Mouse (Mus musculus): ENCODE measurements at regions not wholly inside any gene's neighbourhood (a gene's known extent, or its start where the extent isn't known, plus 50 kb on each side); places are given as distances from the start of the nearest gene placed in this dataset.

DNA sequence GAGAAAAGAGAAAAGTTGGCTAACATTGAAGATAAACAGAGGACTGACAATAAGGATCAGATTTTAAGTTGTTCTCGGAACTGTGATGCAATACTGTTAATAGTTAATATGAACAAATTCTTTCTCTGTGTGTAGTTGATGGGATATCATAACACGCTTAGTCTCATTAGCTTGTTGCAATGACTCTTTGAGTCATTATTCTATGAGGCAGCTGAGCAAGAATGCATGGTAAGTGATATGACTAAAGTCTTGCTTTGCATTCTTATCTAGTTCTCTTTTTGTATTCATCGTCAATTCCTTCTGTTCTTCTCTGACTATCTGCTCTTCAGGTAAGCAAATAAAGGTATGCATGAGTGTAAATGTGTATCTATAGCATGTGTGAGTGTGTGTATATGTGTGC, 159.3 kb downstream of the Trim52 start:
- no peaks in the 10 kb centered on the region for H3K9me3 ChIP-seq (replicated peaks)
- 93% methylated on average over 3 of the region's 3 CpGs for WGBS
- H3K27me3 ChIP-seq, result no peaks in the 10 kb centered on the region
- no peak overlapping the region for H3K9ac ChIP-seq
- no peak for ATAC-seq
- H3K27ac ChIP-seq, result no peak overlapping the region
- no peaks in the 10 kb centered on the region for H3K4me1 ChIP-seq
- H3K4me3 ChIP-seq, result no peak overlapping the region
- H3K4me2 ChIP-seq, result no peak overlapping the region
- H3K36me3 ChIP-seq (ENCODE audit: poor library complexity, severe bottlenecking), result no peaks in the 10 kb centered on the region

- no peaks in the 10 kb centered on the region for H3K36me3 ChIP-seq (ENCODE audit: poor library complexity, severe bottlenecking)
- no peaks in the 10 kb centered on the region for H3K4me1 ChIP-seq
- H3K27ac ChIP-seq, result no peak overlapping the region
- H3K9me3 ChIP-seq (replicated peaks), result no peaks in the 10 kb centered on the region
- no peaks in the 10 kb centered on the region for H3K27me3 ChIP-seq
- ATAC-seq, result no peak
- H3K9ac ChIP-seq, result no peak overlapping the region
- no peak overlapping the region for H3K4me2 ChIP-seq
- H3K4me3 ChIP-seq, result no peak overlapping the region
- WGBS, result 87% methylated on average over 12 of the region's 12 CpGs
These were observed 161.9 kb downstream of the Trim52 start for GRCm38 (mm10) chr14:106267679-106268561.

GRCm38 (mm10) chr14:106269680-106270079, 163.7 kb downstream of the Trim52 start:
- no peak overlapping the region for H3K9ac ChIP-seq
- H3K4me3 ChIP-seq, result no peak overlapping the region
- 78% methylated on average over 6 of the region's 6 CpGs for WGBS
- H3K27ac ChIP-seq, result no peak overlapping the region
- no peak overlapping the region for H3K4me2 ChIP-seq
- H3K36me3 ChIP-seq (ENCODE audit: poor library complexity, severe bottlenecking), result no peaks in the 10 kb centered on the region
- H3K4me1 ChIP-seq, result no peaks in the 10 kb centered on the region
- no peaks in the 10 kb centered on the region for H3K9me3 ChIP-seq (replicated peaks)
- ATAC-seq, result no peak
- no peaks in the 10 kb centered on the region for H3K27me3 ChIP-seq

DNA sequence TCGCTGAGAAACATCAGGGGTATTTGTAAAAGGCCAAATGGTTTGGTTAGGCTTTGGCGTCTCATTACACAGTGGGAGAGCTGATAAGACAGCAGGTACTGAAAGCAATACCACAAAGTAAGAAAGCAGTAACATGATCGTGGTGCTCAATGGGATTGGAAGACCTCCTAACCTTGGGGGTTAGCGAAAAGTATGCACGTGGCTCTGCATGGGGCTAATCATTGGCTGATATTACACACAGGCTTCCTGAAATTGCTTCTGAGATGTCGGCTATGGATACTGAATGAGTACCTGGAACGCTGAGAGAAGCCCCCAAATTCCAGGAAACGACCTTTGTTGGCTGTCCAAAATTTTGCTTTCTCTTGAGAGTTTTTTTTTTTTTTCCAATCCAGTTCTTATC, 207.6 kb downstream of the Trim52 start:
- H3K9me3 ChIP-seq (replicated peaks), result no peaks in the 10 kb centered on the region
- H3K27me3 ChIP-seq, result no peaks in the 10 kb centered on the region
- 54% methylated on average over 8 of the region's 8 CpGs for WGBS
- H3K4me1 ChIP-seq, result no peaks in the 10 kb centered on the region
- ATAC-seq, result no peak
- no peak overlapping the region for H3K9ac ChIP-seq
- no peak overlapping the region for H3K4me3 ChIP-seq
- no peak overlapping the region for H3K27ac ChIP-seq
- H3K4me2 ChIP-seq, result no peak overlapping the region
- H3K36me3 ChIP-seq (ENCODE audit: poor library complexity, severe bottlenecking), result no peaks in the 10 kb centered on the region

- no peaks in the 10 kb centered on the region for H3K27me3 ChIP-seq
- no peak overlapping the region for H3K4me3 ChIP-seq
- WGBS, result 53% methylated on average over 9 of the region's 9 CpGs
- ATAC-seq, result no peak
- no peaks in the 10 kb centered on the region for H3K9me3 ChIP-seq (replicated peaks)
- H3K27ac ChIP-seq, result no peak overlapping the region
- no peak overlapping the region for H3K4me2 ChIP-seq
- H3K9ac ChIP-seq, result no peak overlapping the region
- H3K36me3 ChIP-seq (ENCODE audit: poor library complexity, severe bottlenecking), result no peaks in the 10 kb centered on the region
- no peaks in the 10 kb centered on the region for H3K4me1 ChIP-seq
These were observed 208.1 kb downstream of the Trim52 start for GRCm38 (mm10) chr14:106314079-106314551.

- Histone ChIP-seq H3K4me2 (no peak overlapping the region), H3K27ac (no peak overlapping the region), H3K27me3 (no peaks in the 10 kb centered on the region), H3K9me3 (replicated peaks) (no peaks in the 10 kb centered on the region), H3K4me1 (no peaks in the 10 kb centered on the region), H3K36me3 (ENCODE audit: poor library complexity, severe bottlenecking) (no peaks in the 10 kb centered on the region), H3K4me3 (no peak overlapping the region), H3K9ac (no peak overlapping the region)
- no peak for ATAC-seq
- WGBS, result 84% methylated on average over 5 of the region's 5 CpGs
These were observed 212.8 kb downstream of the Trim52 start for GRCm38 (mm10) chr14:106318767-106319166.

DNA sequence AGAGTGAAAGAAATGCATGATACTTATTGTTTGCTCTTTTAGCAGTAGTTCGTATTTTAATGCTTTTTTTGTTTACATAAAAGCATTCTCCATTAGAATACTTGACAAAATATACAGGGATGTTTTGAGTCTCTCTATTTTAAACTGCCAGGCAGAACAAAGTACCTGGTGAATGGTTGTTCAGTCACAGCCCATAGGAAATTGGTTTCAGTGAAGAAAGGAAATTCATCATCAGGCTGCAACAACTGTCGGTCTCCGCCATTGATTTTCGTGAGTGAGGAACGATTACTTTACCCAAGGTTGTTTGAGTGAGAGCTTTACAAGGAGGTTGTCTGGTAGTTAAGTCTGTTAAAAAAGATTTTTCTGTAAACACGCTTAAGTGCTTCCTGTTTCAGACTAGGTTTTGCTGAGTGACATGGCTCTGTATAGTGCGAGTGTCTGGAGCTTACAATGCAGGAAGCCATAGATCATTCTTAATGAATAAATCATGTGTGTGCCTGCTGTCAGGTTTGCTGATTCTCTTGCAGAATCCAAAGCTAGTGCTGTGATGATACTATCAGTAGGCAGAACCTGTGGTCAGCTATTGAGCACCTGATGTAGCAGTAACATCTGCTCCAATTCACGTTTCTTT, 221.8 kb downstream of the Trim52 start:
- Histone ChIP-seq H3K4me1 (no peaks in the 10 kb centered on the region), H3K4me3 (no peak overlapping the region), H3K27me3 (no peaks in the 10 kb centered on the region), H3K27ac (no peak overlapping the region), H3K9me3 (replicated peaks) (no peaks in the 10 kb centered on the region), H3K9ac (no peak overlapping the region), H3K36me3 (ENCODE audit: poor library complexity, severe bottlenecking) (no peaks in the 10 kb centered on the region), H3K4me2 (no peak overlapping the region)
- WGBS, result 84% methylated on average over 8 of the region's 8 CpGs
- ATAC-seq, result no peak

DNA sequence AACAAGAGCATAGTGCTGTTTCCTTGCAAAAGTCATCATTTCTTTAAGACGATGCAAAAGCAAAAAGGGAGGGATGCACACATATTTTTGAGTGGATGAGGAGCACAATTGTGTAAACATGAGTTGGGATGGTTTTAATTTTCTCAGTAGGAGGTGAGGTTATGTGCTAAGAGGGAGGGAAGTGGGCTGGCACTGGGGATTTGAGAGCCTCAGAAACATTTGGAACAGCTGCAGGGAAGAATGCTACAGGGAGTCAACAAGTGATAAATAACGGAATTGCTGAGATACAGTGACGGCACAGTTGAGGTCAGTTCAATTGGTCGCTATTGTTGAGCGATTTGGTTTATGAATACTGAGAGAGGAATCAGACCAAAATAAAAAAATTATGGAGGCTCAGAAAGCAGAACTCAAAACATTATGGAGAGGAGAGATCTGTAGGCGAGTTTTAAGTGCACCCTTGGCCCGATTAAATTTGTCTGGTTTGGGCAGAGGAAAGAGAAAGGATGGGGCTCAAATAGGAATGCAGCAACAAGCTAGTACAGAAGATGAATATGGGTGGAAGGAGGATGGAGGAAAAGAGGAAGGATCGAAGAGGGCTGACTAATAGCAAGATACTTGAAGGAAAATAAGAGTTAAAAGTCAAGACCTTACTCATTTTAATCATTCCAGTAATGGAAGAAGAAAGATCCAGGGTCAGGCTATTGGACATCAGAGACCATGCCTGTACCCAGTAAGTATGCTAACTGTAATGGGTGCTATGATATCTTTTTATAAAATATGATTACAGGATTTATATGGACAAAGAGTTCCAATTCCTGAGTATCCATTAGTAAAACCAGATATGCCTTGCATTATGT, 259.0 kb downstream of the Trim52 start:
- Histone ChIP-seq H3K4me2 (no peak overlapping the region), H3K36me3 (ENCODE audit: poor library complexity, severe bottlenecking) (no peaks in the 10 kb centered on the region), H3K9me3 (replicated peaks) (no peaks in the 10 kb centered on the region), H3K9ac (no peak overlapping the region), H3K4me3 (no peak overlapping the region), H3K27ac (no peak overlapping the region), H3K4me1 (no peaks in the 10 kb centered on the region), H3K27me3 (no peaks in the 10 kb centered on the region)
- ATAC-seq, result no peak
- WGBS, result 80% methylated on average over 8 of the region's 8 CpGs

- H3K36me3 ChIP-seq (ENCODE audit: poor library complexity, severe bottlenecking), result no peaks in the 10 kb centered on the region
- H3K27me3 ChIP-seq, result no peaks in the 10 kb centered on the region
- H3K4me2 ChIP-seq, result no peak overlapping the region
- no peak overlapping the region for H3K4me3 ChIP-seq
- H3K9ac ChIP-seq, result no peak overlapping the region
- no peak overlapping the region for H3K27ac ChIP-seq
- WGBS, result 77% methylated on average over 3 of the region's 3 CpGs
- H3K4me1 ChIP-seq, result no peaks in the 10 kb centered on the region
- H3K9me3 ChIP-seq (replicated peaks), result no peaks in the 10 kb centered on the region
- no peak for ATAC-seq
These were observed 259.7 kb downstream of the Trim52 start for GRCm38 (mm10) chr14:106365624-106366118.

DNA sequence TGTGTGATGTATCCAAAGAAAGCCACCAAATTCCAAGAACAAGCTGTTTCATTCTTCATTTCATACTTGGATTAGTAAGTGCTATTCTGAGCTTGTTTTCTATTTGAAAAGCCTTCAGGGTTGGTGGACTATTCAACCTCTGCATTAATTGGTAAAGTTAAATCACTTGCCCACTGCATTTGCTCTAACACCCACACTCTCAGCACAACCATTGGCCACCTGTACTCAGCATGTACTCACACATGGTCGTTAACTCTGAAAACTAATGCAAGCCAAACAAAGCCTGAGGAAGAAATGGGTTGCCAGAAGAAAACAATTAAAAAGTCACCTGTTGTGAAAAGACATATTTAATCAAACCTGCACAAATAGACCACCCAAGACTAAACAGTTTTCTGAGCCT, 267.5 kb downstream of the Trim52 start:
- Histone ChIP-seq H3K4me1 (no peaks in the 10 kb centered on the region), H3K9me3 (replicated peaks) (no peaks in the 10 kb centered on the region), H3K4me2 (no peak overlapping the region), H3K9ac (no peak overlapping the region), H3K27ac (no peak overlapping the region), H3K36me3 (ENCODE audit: poor library complexity, severe bottlenecking) (no peaks in the 10 kb centered on the region), H3K4me3 (no peak overlapping the region), H3K27me3 (no peaks in the 10 kb centered on the region)
- ATAC-seq, result no peak
- 0% methylated on average over 1 of the region's 1 CpGs for WGBS

GRCm38 (mm10) chr14:106379645-106380044, 273.6 kb downstream of the Trim52 start:
- H3K4me2 ChIP-seq, result no peak overlapping the region
- no peak overlapping the region for H3K9ac ChIP-seq
- ATAC-seq, result no peak
- H3K4me3 ChIP-seq, result no peak overlapping the region
- 83% methylated on average over 4 of the region's 4 CpGs for WGBS
- H3K27ac ChIP-seq, result no peak overlapping the region
- H3K36me3 ChIP-seq (ENCODE audit: poor library complexity, severe bottlenecking), result no peaks in the 10 kb centered on the region
- H3K9me3 ChIP-seq (replicated peaks), result no peaks in the 10 kb centered on the region
- no peaks in the 10 kb centered on the region for H3K4me1 ChIP-seq
- no peaks in the 10 kb centered on the region for H3K27me3 ChIP-seq

DNA sequence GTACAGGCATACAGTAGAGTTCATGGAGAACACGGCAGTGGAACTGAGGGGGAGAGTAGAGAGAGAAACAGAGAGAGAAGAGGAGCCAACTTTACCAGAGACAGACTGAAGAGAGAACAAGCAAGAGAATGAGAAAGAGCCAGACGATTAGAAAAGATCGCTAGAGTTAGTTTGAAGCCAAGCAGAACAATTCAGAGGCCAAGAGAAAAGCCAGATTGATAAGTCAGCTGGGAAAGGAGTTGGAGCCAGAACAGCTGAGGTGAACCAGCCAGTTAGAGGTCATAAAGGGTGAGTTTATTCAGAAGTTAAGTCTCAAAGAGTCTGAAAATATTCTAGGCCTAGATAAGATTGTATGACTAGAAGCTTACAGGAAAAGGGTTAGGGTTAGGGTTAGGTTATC, 281.7 kb downstream of the Trim52 start:
- Histone ChIP-seq H3K9ac (no peak overlapping the region), H3K4me2 (no peak overlapping the region), H3K27ac (no peak overlapping the region), H3K27me3 (no peaks in the 10 kb centered on the region), H3K4me3 (no peak overlapping the region), H3K4me1 (no peaks in the 10 kb centered on the region), H3K9me3 (replicated peaks) (no peaks in the 10 kb centered on the region), H3K36me3 (ENCODE audit: poor library complexity, severe bottlenecking) (no peaks in the 10 kb centered on the region)
- ATAC-seq, result no peak
- WGBS, result 88% methylated on average over 3 of the region's 3 CpGs
